Mouse (Mus musculus): ENCODE measurements around the gene Gse1.

The Gse1 gene

GRCm38 (mm10) chr8:120421638-120422037 is 193.4 kb downstream of the Gse1 start:
- no peak for DNase-seq (ENCODE audit: low read depth, low spot score)

GRCm38 (mm10) chr8:120422236-120422635 is 194.0 kb downstream of the Gse1 start:
- no peak for DNase-seq (ENCODE audit: low read depth, low spot score)

DNA sequence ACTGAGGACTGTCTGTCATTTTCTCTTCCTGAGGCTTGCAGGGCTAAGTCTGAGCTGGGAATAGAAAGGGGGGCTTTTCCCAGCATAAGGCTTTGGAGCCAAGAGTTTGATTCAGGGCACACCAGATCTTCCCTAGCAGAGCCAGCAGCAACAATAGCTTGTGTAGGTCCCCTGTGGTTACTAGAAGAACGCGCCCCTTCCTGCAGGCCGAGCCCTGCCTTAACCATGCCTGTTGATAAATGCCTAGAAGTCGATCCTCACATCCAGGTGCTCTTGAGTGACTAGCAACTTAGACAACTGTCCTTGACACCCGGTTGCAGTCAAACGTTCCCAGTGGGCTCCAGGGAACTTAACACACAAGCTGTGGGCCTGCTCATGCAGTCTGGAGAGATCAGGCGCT is 195.3 kb downstream of the Gse1 start:
- no peak for DNase-seq (ENCODE audit: low read depth, low spot score)

GRCm38 (mm10) chr8:120424829-120425198 is 196.6 kb downstream of the Gse1 start:
- DNase-seq (ENCODE audit: low read depth, low spot score) = no peak

GRCm38 (mm10) chr8:120425199-120425941 is 197.1 kb downstream of the Gse1 start:
- DNase-seq (ENCODE audit: low read depth, low spot score) = no peak

DNA sequence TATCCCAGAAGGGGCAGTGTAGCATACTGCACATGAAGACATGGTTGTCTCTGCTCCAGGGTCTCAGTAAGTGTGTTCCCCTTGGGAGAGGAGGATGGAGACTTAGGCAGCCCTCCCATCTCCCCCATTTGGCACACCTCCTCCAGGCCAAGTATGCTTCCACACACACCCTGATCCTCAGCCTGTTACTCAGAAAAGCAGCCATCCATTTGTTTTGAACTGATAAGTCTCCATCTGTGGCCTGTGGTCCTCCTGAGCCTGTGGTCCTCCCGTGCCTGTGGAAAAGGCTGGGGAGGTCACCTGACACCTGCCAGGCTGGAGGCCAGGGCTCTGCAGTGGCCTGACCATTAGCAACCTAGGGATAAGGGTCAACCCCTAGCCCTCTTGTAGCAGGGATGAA is 197.8 kb downstream of the Gse1 start:
- DNase-seq (ENCODE audit: low read depth, low spot score) = no peak

- DNase-seq (ENCODE audit: low read depth, low spot score) = no peak
Measured at GRCm38 (mm10) chr8:120426622-120427385, 198.5 kb downstream of the Gse1 start.

DNA sequence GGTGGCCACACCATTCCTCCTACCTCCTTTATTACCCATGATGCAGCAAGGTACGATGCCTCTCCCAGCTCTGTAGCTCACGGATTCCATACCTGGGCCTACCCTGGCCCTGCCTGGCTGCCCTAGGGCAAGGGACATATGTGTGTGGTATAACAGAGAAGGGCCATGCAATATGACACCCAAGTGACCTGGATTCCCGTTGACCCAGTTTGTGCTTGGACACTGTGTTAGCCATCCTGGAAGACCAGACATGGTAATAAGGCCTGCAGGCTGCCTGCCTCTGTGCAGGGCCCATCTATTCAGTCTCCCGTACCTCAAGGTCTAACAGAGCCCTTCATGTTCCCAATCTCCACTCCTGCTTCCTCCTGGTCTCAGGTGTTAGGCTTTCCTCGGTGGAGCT is 200.2 kb downstream of the Gse1 start:
- no peak for DNase-seq (ENCODE audit: low read depth, low spot score)

GRCm38 (mm10) chr8:120429116-120429515 is 200.9 kb downstream of the Gse1 start:
- DNase-seq (ENCODE audit: low read depth, low spot score) = no peak

DNA sequence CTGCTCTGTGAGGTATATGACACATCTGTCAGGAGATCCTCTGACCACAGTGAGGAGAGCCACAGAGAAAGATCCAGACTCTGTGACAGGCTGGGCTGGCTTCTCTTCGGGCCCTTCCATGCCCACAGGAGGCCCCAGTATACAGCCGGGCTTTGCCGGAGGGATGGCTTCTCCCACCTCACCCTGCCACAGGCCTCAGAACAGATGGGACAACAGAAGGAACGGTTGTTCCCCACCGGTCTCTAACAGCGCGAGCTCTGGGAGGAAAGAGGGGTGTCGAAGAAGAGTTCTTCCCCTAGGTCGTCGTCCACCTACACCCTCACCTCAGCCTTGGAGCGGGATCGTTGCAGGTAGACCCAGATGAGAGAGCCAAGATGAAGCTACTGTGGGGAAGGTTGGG is 202.8 kb downstream of the Gse1 start:
- DNase-seq (ENCODE audit: low read depth, low spot score) = no peak

DNA sequence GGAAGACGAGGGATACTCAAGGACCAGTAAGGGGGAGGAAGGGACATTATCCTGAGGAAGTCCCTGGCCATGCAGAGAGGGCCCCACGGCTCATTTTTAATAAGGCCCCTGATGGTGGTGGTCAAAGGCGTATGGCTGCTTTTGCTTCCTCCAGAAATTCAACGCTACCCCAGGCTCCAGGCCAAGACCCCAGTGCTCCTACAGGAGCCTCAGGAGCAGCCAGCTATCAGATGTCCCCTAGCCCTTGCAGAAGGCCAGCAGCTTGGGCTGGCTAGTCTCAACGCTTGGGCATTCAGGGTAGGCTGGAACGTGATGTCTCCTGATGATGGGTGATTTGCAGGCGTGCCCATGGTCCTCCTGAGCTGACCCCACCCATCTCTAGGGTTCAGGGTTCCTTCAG is 204.2 kb downstream of the Gse1 start:
- DNase-seq (ENCODE audit: low read depth, low spot score) = no peak

- DNase-seq (ENCODE audit: low read depth, low spot score) = no peak
Measured at GRCm38 (mm10) chr8:120433143-120433542, 204.9 kb downstream of the Gse1 start.

DNA sequence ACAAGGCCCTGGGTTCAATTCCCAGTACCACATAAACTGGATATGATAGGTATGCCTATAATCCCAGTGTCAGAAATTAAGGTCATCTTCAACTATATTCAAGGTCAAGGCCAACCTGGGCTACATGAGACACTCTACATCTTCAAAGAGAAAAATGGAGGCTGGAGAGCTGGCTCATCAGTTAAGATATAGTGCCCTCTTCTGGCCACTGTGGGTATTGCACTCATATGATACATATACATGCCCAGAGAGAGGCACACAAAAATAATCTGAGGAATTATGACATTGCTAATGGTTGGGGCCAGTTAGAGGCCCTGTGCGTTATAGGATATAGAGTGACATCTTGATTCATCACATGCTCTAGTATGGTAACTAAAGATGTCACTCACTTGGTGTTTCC is 205.5 kb downstream of the Gse1 start:
- peak; percentile 45 for DNase-seq (ENCODE audit: low read depth, low spot score)

- DNase-seq (ENCODE audit: low read depth, low spot score) = no peak
Measured at GRCm38 (mm10) chr8:120435781-120436180, 207.5 kb downstream of the Gse1 start.

- DNase-seq (ENCODE audit: low read depth, low spot score) = no peak
Measured at GRCm38 (mm10) chr8:120436491-120437030, 208.3 kb downstream of the Gse1 start.

- DNase-seq (ENCODE audit: low read depth, low spot score) = no peak
Measured at GRCm38 (mm10) chr8:120437207-120437606, 209.0 kb downstream of the Gse1 start.

GRCm38 (mm10) chr8:120437666-120438395 is 209.6 kb downstream of the Gse1 start:
- DNase-seq (ENCODE audit: low read depth, low spot score) = no peak

GRCm38 (mm10) chr8:120439309-120439708 is 211.1 kb downstream of the Gse1 start:
- DNase-seq (ENCODE audit: low read depth, low spot score) = no peak

- DNase-seq (ENCODE audit: low read depth, low spot score) = no peak
Measured at GRCm38 (mm10) chr8:120440739-120441138, 212.5 kb downstream of the Gse1 start.

GRCm38 (mm10) chr8:120441637-120442036 is 213.4 kb downstream of the Gse1 start:
- DNase-seq (ENCODE audit: low read depth, low spot score) = no peak

GRCm38 (mm10) chr8:120442306-120443003 is 214.2 kb downstream of the Gse1 start:
- DNase-seq (ENCODE audit: low read depth, low spot score) = no peak

- no peak for DNase-seq (ENCODE audit: low read depth, low spot score)
Measured at GRCm38 (mm10) chr8:120445249-120445648, 217.0 kb downstream of the Gse1 start.

All from c-Kit-negative CD71-positive TER-119-positive erythroid progenitor cells, embryonic 14.5 days (primary cell).